Mouse (Mus musculus) spleen, postnatal 36 days (tissue): ENCODE results near the gene Elp1.

Experiments
- DNase-seq, 2 experiments: peaks; one replicate each; pipeline ENCODE4 v3.0.0; 2022; ENCODE audit warnings: low spot score in 2 of 2, mixed read lengths in 1 of 2

Elp1 gene

GRCm38 (mm10) chr4:56713155-56713554 is 89.0 kb downstream of the Elp1 start:
- no peak for DNase-seq

- DNase-seq = no peak
These were observed 99.9 kb downstream of the Elp1 start for GRCm38 (mm10) chr4:56702234-56702633.
